Mouse (Mus musculus) large intestine, adult 2 months (tissue): Measurements from ENCODE around the gene 5730455P16Rik. TPM values are rescaled to one million over a fixed set of nuclear protein-coding genes. Genes with fewer than 3 reads are reported as not detected.

Source experiments
- DNase-seq: peaks from one replicate; pipeline ENCODE4 v3.0.0-alpha.2; 2012; ENCODE audit warnings: low read depth, low spot score
- WGBS: fragments of 180-500 bp; shearing (Covaris S2); methylation state at CpG from one replicate; pipeline ENCODE4 v1.1.7; 2018; 5-methylcytosine and 5-hydroxymethylcytosine counted together
- polyA plus RNA-seq: library from polyadenylated mRNA; depleted of rRNA; stranded (reverse); fragments of >200 nt; gene quantifications from 2 replicates; pipeline ENCODE4 v1.2.3, GENCODE M21; 2012; rRNA removed

5730455P16Rik gene
- polyA plus RNA-seq, 1 experiment, result 1.4 TPM

GRCm38 (mm10) chr11:80311271-80311670 lies 66.6 kb downstream of the 5730455P16Rik start:
- DNase-seq, result no peak
- 65% methylated on average over 4 of the region's 4 CpGs for WGBS

Other genes with a start within 250 kb of the 5730455P16Rik start
- gene Tefm, start 235.9 kb downstream of the 5730455P16Rik start, polyA plus RNA-seq, result 3.9 and 4.5 TPM in 2 replicates
- gene Adap2, start 223.9 kb downstream of the 5730455P16Rik start, polyA plus RNA-seq, result 6.4 and 15.3 TPM in 2 replicates
- gene Rnf135, start 194.2 kb downstream of the 5730455P16Rik start, polyA plus RNA-seq, result 4.8 and 5.7 TPM in 2 replicates
- 8.0 and 9.9 TPM in 2 replicates for gene Rhot1, start 169.0 kb downstream of the 5730455P16Rik start, polyA plus RNA-seq
- gene Rhbdl3, start 77.1 kb downstream of the 5730455P16Rik start, polyA plus RNA-seq, result 1.6 TPM in 2 replicates
- 73.8 and 97.8 TPM in 2 replicates for gene Zfp207, start 5.2 kb upstream of the 5730455P16Rik start, polyA plus RNA-seq
- gene Psmd11, start 50.6 kb upstream of the 5730455P16Rik start, polyA plus RNA-seq, result 43.9 and 59.3 TPM in 2 replicates
- gene Cdk5r1, start 99.0 kb upstream of the 5730455P16Rik start, polyA plus RNA-seq, result 0.58 and 1.0 TPM in 2 replicates